In the genomic region with DNA sequence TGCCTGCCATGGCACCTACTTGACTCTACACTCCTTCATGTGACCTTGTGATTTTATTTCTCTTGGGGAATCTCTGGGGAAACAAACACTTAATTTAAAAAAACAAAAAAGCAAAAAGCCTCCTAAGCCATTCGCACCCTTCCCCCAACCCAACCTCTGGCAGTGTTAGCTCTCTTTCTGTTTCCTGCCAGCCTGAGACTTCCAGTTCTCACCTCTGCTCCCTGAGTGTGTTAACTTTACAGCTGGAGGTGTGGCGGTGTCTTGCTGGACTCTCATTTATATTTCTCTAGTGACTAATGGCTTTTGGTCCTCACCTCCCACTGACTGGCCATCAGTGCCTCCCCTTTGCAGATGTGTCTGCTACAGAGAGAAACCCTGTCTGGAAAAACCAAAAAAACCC, we compare ENCODE assay signal across 28 mouse cellular contexts. TPM values are rescaled to one million over a fixed set of nuclear protein-coding genes. Genes with fewer than 3 reads are reported as not detected.
DNase-seq lines count a peak whose midpoint lies in the region; ATAC-seq and TF ChIP-seq lines count a peak whose summit lies in the region.
"Had no signal": no experiment of that assay in that cellular context is flagged by ENCODE, and none has a peak within 500 bp of the region (broad histone marks: within the 10 kb centered on the region; RNA-seq: fewer than 3 reads in every experiment).

No protein-coding gene starts in this region.

- H3K9ac ChIP-seq in liver, postnatal 0 days (replicated peaks): no peak overlapping the region
- H3K9ac ChIP-seq: embryonic facial prominence, embryonic 12.5 days; embryonic facial prominence, embryonic 15.5 days; forebrain, postnatal 0 days; hindbrain, embryonic 12.5 days; hindbrain, embryonic 15.5 days had no signal

- H3K27ac ChIP-seq in liver, postnatal 0 days (ENCODE audit: low read depth): 0 out of 2 replicates have a peak overlapping the region, but pooled peaks have one; percentile 6
- H3K27ac ChIP-seq: embryonic facial prominence, embryonic 12.5 days; embryonic facial prominence, embryonic 15.5 days; gastrocnemius, adult 2 months; heart, adult 2 months; heart, embryonic 10.5 days; hindbrain, embryonic 12.5 days; hindbrain, embryonic 15.5 days had no signal

- ATAC-seq in liver, postnatal 0 days: no peak
- ATAC-seq: forebrain, embryonic 14.5 days; forebrain, postnatal 0 days; Patski had no signal

- peaks cover 5% of the 10 kb centered on the region; the same call in 1 of the 2 replicates for H3K4me1 ChIP-seq in liver, postnatal 0 days (ENCODE audit: insufficient read depth)
- H3K4me1 ChIP-seq: embryonic facial prominence, embryonic 12.5 days; embryonic facial prominence, embryonic 15.5 days; heart, embryonic 10.5 days; hindbrain, embryonic 12.5 days; hindbrain, embryonic 15.5 days had no signal

- no peaks in the 10 kb centered on the region for H3K36me3 ChIP-seq in liver, postnatal 0 days (replicated peaks; ENCODE audit: insufficient read depth, low read length)
- H3K36me3 ChIP-seq: embryonic facial prominence, embryonic 12.5 days; embryonic facial prominence, embryonic 15.5 days; G1E; heart, embryonic 10.5 days; hindbrain, embryonic 12.5 days; hindbrain, embryonic 15.5 days had no signal

- TF ChIP-seq CTCF in liver, postnatal 0 days (IDR thresholded peaks at IDR 0.05; ENCODE audit: low read depth): no peak

- no peak for TF ChIP-seq EP300 in liver, postnatal 0 days (IDR thresholded peaks at IDR 0.05; ENCODE audit: low read depth)

- H3K9me3 ChIP-seq in liver, postnatal 0 days (ENCODE audit: low read length): no peaks in the 10 kb centered on the region
- H3K9me3 ChIP-seq: embryonic facial prominence, embryonic 12.5 days; embryonic facial prominence, embryonic 15.5 days; G1E; heart, embryonic 10.5 days; hindbrain, embryonic 12.5 days; hindbrain, embryonic 15.5 days had no signal

- H3K27me3 ChIP-seq in liver, postnatal 0 days (ENCODE audit: insufficient read depth, low read length): no peaks in the 10 kb centered on the region
- H3K27me3 ChIP-seq: CH12.LX; embryonic facial prominence, embryonic 12.5 days; embryonic facial prominence, embryonic 15.5 days; hindbrain, embryonic 15.5 days had no signal

- H3K4me3 ChIP-seq in liver, postnatal 0 days (ENCODE audit: low read depth, low read length): no peak overlapping the region
- H3K4me3 ChIP-seq: embryonic facial prominence, embryonic 12.5 days; embryonic facial prominence, embryonic 15.5 days; gastrocnemius, adult 2 months; heart, adult 2 months; heart, embryonic 10.5 days; hindbrain, embryonic 12.5 days; hindbrain, embryonic 15.5 days had no signal

- H3K4me2 ChIP-seq in liver, postnatal 0 days (ENCODE audit: low read depth, low read length): no peak overlapping the region
- H3K4me2 ChIP-seq: embryonic facial prominence, embryonic 12.5 days; embryonic facial prominence, embryonic 15.5 days; hindbrain, embryonic 12.5 days; hindbrain, embryonic 15.5 days had no signal

- WGBS in liver, postnatal 0 days (ENCODE audit: insufficient replicate concordance): 58% methylated on average over 2 of the region's 2 CpGs

- DNase-seq in liver, postnatal 0 days: no peak
- no peak for DNase-seq in liver
- DNase-seq in thymus, postnatal 14 days: peak; percentile 54
- DNase-seq in thymus, postnatal 0 days (ENCODE audit: low spot score): no peak
- DNase-seq in natural killer cell, adult 2 months (ENCODE audit: low spot score in 2 of 2): peak; percentile 61 to 80
- no peak for DNase-seq in adrenal gland, postnatal 14 days
- DNase-seq: adrenal gland, postnatal 10 days; cerebellum, adult 11 months; cerebellum, adult 2 months; cerebellum, adult 9-11 months; cerebellum, postnatal 25 days; forebrain, postnatal 0 days; gastrocnemius, adult 2 months; gastrocnemius, postnatal 14 days; heart, adult 2 months had no signal

RNA-seq across cellular contexts. Expression of gene Tyrobp, which starts 3.8 kb away (rescaled TPM):
- polyA plus RNA-seq in liver, postnatal 0 days (2015; fragmentation: Nextera tagmentation; extraction: Ambion mirVana): 221 and 231 TPM in 2 replicates
- polyA plus RNA-seq in thymus, postnatal 0 days (2015; fragmentation: Nextera tagmentation; extraction: Ambion mirVana): 112 and 116 TPM in 2 replicates
- 19.9 and 30.9 TPM in 2 replicates for total RNA-seq in adrenal gland, postnatal 14 days (2021)
- polyA plus RNA-seq: C2C12, Patski had no signal

RNA-seq across cellular contexts. Expression of gene Hcst, which starts 9.9 kb away (rescaled TPM):
- 17.4 and 17.6 TPM in 2 replicates for polyA plus RNA-seq in liver, postnatal 0 days (2015; fragmentation: Nextera tagmentation; extraction: Ambion mirVana)
- 110 and 139 TPM in 2 replicates for polyA plus RNA-seq in thymus, postnatal 0 days (2015; fragmentation: Nextera tagmentation; extraction: Ambion mirVana)
- 7.1 TPM in 1 of 2 replicates, not detected in the other for total RNA-seq in adrenal gland, postnatal 14 days (2021)
- total RNA-seq: forebrain, postnatal 0 days; gastrocnemius, adult 2 months; heart, postnatal 25 days had no signal
- polyA plus RNA-seq: C2C12, Patski had no signal

RNA-seq across cellular contexts. Expression of gene Nfkbid, which starts 11.7 kb away (rescaled TPM):
- 1.7 and 2.3 TPM in 2 replicates for polyA plus RNA-seq in liver, postnatal 0 days (2015; fragmentation: Nextera tagmentation; extraction: Ambion mirVana)
- polyA plus RNA-seq in thymus, postnatal 0 days (2015; fragmentation: Nextera tagmentation; extraction: Ambion mirVana): 20.2 and 20.3 TPM in 2 replicates
- total RNA-seq in adrenal gland, postnatal 14 days (2021): 2.8 and 3.9 TPM in 2 replicates

RNA-seq across cellular contexts. Expression of gene Aplp1, which starts 35.5 kb away (rescaled TPM):
- polyA plus RNA-seq in liver, postnatal 0 days (2015; fragmentation: Nextera tagmentation; extraction: Ambion mirVana): 1.2 and 1.6 TPM in 2 replicates
- polyA plus RNA-seq in thymus, postnatal 0 days (2015; fragmentation: Nextera tagmentation; extraction: Ambion mirVana): 1.3 and 2.8 TPM in 2 replicates
- 21.3 and 28.3 TPM in 2 replicates for total RNA-seq in adrenal gland, postnatal 14 days (2021)
- total RNA-seq: common myeloid progenitor, adult 5-6 weeks; hematopoietic stem cell, adult 5-6 weeks had no signal
- polyA plus RNA-seq: G1E had no signal

RNA-seq across cellular contexts. Expression of gene Lrfn3, which starts 47.2 kb away (rescaled TPM):
- polyA plus RNA-seq in liver, postnatal 0 days (2015; fragmentation: Nextera tagmentation; extraction: Ambion mirVana): 7.4 and 8.3 TPM in 2 replicates
- polyA plus RNA-seq in thymus, postnatal 0 days (2015; fragmentation: Nextera tagmentation; extraction: Ambion mirVana): 0.14 and 0.18 TPM in 2 replicates
- total RNA-seq in adrenal gland, postnatal 14 days (2021): 15.6 and 16.2 TPM in 2 replicates
- total RNA-seq: common myeloid progenitor, adult 5-6 weeks; hematopoietic stem cell, adult 5-6 weeks had no signal
- polyA plus RNA-seq: G1E had no signal

Comparison
In these comparisons a context has a peak if more than half of its experiments do, and no peak if none do; other contexts are left out.
1. DNase-seq: peak in thymus, postnatal 14 days (single experiment) and natural killer cell, adult 2 months (2 of 2); none in liver, postnatal 0 days (single experiment), liver (single experiment), thymus, postnatal 0 days (single experiment) and adrenal gland, postnatal 14 days (single experiment).